Mouse (Mus musculus) kidney, adult 10 weeks (tissue): ENCODE results near the gene Cfap58. TPM values are rescaled to one million over a fixed set of nuclear protein-coding genes. Genes with fewer than 3 reads are reported as not detected.

ENCODE experiments used
- polyA plus RNA-seq: library from polyadenylated mRNA; stranded (reverse); fragments of 350-450 nt; fragmentation: Illumina TruSeq; extraction: RNeasy Lipid Tissue Mini Kit (QIAGEN cat#74804); gene quantifications from one replicate; pipeline ENCODE4 v1.2.3, GENCODE M21; 2014; ENCODE audit warnings: low read depth, low replicate concordance

Gene Cfap58
- polyA plus RNA-seq: not detected

DNA sequence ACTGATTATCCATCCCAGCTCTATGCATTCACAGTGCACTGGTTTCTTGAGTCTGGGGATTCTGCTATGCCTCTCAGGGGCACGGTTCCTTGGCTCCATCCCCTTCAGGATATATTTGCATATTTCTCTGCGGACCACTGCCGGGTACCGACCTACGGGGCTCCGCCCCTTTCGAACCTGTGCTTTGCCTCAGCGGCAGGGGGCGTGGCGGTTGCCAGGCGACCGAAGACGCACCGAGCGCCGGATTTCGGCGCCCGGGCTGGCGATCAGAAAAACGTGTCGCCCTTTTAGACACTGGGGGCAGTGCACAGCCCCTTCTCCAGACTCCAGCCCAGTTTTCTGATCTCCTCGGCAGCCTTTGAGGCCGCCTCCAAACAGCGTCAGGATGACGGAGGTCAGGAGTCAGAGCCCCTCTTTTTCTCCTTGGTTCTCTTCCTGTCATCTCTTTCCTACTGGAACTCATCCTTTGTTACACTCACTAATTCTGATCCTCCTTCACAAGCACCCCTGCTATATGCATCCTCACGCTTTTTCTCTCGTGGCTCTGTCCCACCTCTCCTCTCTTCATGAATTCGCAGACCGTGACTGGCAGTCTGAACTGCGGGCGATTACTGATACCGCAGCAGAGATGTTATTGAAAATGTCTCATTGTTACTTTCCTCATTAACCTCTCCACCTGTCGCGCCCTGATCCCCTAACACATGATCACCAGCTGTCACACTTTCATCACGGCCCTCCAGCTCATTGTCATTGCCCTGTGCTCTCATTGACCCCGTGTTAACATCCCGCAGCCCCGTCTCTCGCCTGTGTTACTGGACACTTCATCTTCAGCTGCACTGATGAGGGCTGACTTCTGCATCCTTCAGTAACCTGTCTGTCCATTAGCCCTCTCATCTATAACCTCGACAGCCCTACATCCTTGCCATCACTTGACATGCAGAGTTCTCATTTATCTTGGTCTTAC, at the start of gene Cfap58:
Cfap58 (plus strand) TSS at position 233 of the 964 bp plus-strand sequence.

DNA sequence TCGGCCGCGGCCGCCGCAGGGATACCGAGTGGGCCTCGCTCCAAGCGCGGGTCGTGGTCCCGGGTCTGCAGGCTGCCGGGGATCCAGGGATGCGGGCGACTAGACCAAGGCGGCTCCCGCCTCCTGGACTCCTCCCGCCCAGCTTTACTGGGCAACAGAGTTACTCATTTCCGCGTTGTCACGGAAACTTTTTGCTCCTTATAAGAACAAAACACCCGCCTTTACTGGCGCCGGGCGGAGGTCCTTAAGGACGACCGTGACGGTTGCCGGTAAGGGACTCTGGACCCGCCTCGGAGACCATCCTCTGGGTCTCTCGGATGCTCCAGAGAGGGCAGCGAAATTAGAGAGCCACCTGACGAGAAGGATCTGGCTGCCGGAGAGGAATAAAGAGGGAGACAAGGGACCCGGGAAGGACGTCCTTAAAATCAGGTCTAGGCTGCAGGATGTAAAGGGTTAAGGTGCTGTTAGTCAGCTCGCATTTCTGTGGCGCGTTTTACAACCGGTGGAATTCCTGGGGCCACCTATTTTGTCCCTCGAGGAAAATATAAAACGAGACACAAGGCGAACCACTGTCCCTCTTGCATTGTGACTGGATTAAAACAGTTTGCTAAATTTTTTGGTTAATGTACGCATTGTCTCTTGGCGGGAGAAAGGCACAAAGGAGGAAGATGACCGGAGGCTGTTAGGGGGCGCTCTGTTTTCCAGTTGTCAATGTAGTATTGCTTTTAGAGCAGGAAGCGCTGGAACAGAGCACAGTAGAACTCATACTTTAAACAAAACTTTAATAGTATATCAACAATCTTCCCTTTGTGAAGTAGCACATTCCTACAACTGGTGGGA, 18.1 kb upstream of the Cfap58 start, which contains the start of the genes Cfap43 and Itprip:
Cfap43 (minus strand) TSS at position 162 of the 840 bp plus-strand sequence.
Itprip (minus strand) TSS at position 174 of the 840 bp plus-strand sequence.

Other genes starting within 250 kb of the Cfap58 start
- not detected for gene Col17a1, start 245.6 kb upstream of the Cfap58 start, polyA plus RNA-seq
- 160 TPM for gene Sfr1, start 206.0 kb upstream of the Cfap58 start, polyA plus RNA-seq
- 144 TPM for gene Gsto1, start 82.7 kb upstream of the Cfap58 start, polyA plus RNA-seq
- gene Gsto2, start 72.1 kb upstream of the Cfap58 start, polyA plus RNA-seq: 1.3 TPM
- 0.08 TPM for gene Cfap43, start 18.4 kb upstream of the Cfap58 start, polyA plus RNA-seq
- 0.32 TPM for gene Itprip, start 18.4 kb upstream of the Cfap58 start, polyA plus RNA-seq